ENCODE assay signal across 8 mouse cellular contexts in the genomic region with DNA sequence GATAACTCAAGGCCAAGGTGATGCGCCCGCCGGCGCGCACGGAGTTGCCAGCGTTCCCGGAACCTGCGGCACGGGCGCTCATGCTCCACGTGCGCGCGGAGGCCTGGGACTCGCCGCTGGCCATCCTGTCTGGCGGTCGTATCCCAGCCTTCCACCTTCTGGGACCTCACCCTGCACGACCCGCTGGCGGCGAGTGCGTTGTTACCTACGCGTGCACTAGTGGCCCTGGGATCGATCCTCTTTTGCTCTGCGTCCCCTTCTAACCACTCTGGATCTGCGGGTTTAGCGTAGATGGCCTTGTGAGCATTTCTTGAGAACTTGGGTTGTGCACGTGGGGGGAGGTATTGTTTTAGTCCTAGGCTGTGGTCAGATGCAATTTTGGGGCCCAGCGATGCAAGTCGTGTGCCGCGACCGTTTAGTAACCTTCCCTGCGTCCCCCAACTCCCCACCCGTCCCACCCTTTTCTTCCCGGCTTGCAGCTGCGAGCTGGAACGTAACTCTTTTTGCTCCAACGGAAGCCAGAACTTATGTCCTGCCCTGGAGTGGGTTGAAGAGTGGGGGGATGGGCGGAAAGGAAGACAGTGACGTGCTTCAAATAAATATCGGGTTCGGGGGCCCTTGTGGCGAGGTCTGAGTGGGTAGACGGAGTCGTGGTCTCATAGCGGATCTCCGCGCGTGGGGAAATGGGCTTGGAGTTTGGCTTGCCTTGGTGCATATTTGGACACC. TPM values are rescaled to one million over a fixed set of nuclear protein-coding genes. Genes with fewer than 3 reads are reported as not detected.
DNase-seq lines count a peak whose midpoint lies in the region; ATAC-seq and TF ChIP-seq lines count a peak whose summit lies in the region.

No protein-coding gene starts in this region.

- peak; percentile 25 for DNase-seq in lung, adult 2 months
- DNase-seq in lung, postnatal 25 days (ENCODE audit: low spot score): no peak
- DNase-seq in brain, embryonic 14.5 days (ENCODE audit: low read depth): peak; percentile 80
- peak; percentile 32 for DNase-seq in lung, postnatal 36 days
- DNase-seq in retina, postnatal 1 day: peak; percentile 66
- DNase-seq in Muller cell, postnatal 12 days (ENCODE audit: inconsistent ontology term): no peak

- peak overlapping the region; percentile 71 for H3K4me3 ChIP-seq in lung, adult 2 months (replicated peaks; ENCODE audit: extremely low read depth, low read depth, low read length)
- H3K4me3 ChIP-seq in forebrain, embryonic 16.5 days (replicated peaks; ENCODE audit: low read length): peak overlapping the region; percentile 81
- H3K4me3 ChIP-seq in intestine, embryonic 16.5 days (ENCODE audit: low read length): peak overlapping the region; percentile 90

- no peaks in the 10 kb centered on the region for H3K36me3 ChIP-seq in forebrain, embryonic 16.5 days (ENCODE audit: control insufficient read depth, insufficient read depth)
- H3K36me3 ChIP-seq in intestine, embryonic 16.5 days (ENCODE audit: control insufficient read depth, insufficient read depth, low read length): 0 out of 2 replicates have a peak, but pooled peaks cover 9% of the 10 kb centered on the region

- TF ChIP-seq CTCF in lung, adult 2 months (IDR thresholded peaks at IDR 0.05; ENCODE audit: insufficient read depth, low read length): no peak
- TF ChIP-seq CTCF in brain, embryonic 14.5 days (IDR thresholded peaks at IDR 0.05; ENCODE audit: borderline replicate concordance, extremely low read depth, insufficient read depth, insufficient read length): no peak

- H3K27me3 ChIP-seq in forebrain, embryonic 16.5 days (replicated peaks; ENCODE audit: control insufficient read depth, insufficient read depth, low read length): no peaks in the 10 kb centered on the region
- H3K27me3 ChIP-seq in intestine, embryonic 16.5 days (replicated peaks; ENCODE audit: control insufficient read depth, insufficient read depth, low read length): no peaks in the 10 kb centered on the region

- H3K4me1 ChIP-seq in lung, adult 2 months (ENCODE audit: control insufficient read depth, insufficient read depth, low read length): peaks cover 5% of the 10 kb centered on the region
- H3K4me1 ChIP-seq in forebrain, embryonic 16.5 days (replicated peaks; ENCODE audit: control insufficient read depth, insufficient read depth, low read length): peaks cover 40% of the 10 kb centered on the region
- peaks cover 29% of the 10 kb centered on the region for H3K4me1 ChIP-seq in intestine, embryonic 16.5 days (ENCODE audit: control insufficient read depth, insufficient read depth, low read length)

- TF ChIP-seq POLR2A in lung, adult 2 months (IDR thresholded peaks at IDR 0.05; ENCODE audit: borderline replicate concordance, extremely low read depth, low read depth, low read length): no peak
- TF ChIP-seq POLR2A in brain, embryonic 14.5 days (IDR thresholded peaks at IDR 0.05; ENCODE audit: borderline replicate concordance, extremely low read depth, insufficient read depth, insufficient read length, poor library complexity, severe bottlenecking): no peak

- no peaks in the 10 kb centered on the region for H3K9me3 ChIP-seq in forebrain, embryonic 16.5 days (ENCODE audit: control insufficient read depth, low read length)
- no peaks in the 10 kb centered on the region for H3K9me3 ChIP-seq in intestine, embryonic 16.5 days (ENCODE audit: control insufficient read depth, low read length)

- ATAC-seq in forebrain, embryonic 16.5 days: peak; percentile 47
- ATAC-seq in intestine, embryonic 16.5 days: peak; percentile 67

- 1% methylated on average over 53 of the region's 53 CpGs for WGBS in lung, adult 2 months
- WGBS in forebrain, embryonic 16.5 days: under 1% methylated on average over 53 of the region's 53 CpGs
- under 1% methylated on average over 53 of the region's 53 CpGs for WGBS in intestine, embryonic 16.5 days

- H3K4me2 ChIP-seq in forebrain, embryonic 16.5 days (ENCODE audit: low read length): peak overlapping the region; percentile 71
- peak overlapping the region; percentile 81 for H3K4me2 ChIP-seq in intestine, embryonic 16.5 days (ENCODE audit: low read depth, low read length)

- peak overlapping the region; percentile 80 for H3K27ac ChIP-seq in forebrain, embryonic 16.5 days (ENCODE audit: low read length)
- H3K27ac ChIP-seq in intestine, embryonic 16.5 days (ENCODE audit: low read length): peak overlapping the region; percentile 94

- H3K9ac ChIP-seq in forebrain, embryonic 16.5 days (replicated peaks; ENCODE audit: low read depth, low read length): peak overlapping the region; percentile 70
- peak overlapping the region; percentile 80 for H3K9ac ChIP-seq in intestine, embryonic 16.5 days (ENCODE audit: low read depth, low read length)

RNA-seq across cellular contexts. Expression of gene Cdca7, which starts 0.7 kb away (rescaled TPM):
- 6.1 and 8.1 TPM in 2 replicates for polyA plus RNA-seq in lung, adult 2 months (2012; rRNA removed)
- 48.7 and 107 TPM in 2 replicates for polyA plus RNA-seq in brain, embryonic 14.5 days (2012; rRNA removed)
- 98.8 and 109 TPM in 2 replicates for polyA plus RNA-seq in forebrain, embryonic 16.5 days (2015; fragmentation: Nextera tagmentation; extraction: Ambion mirVana)
- polyA plus RNA-seq in intestine, embryonic 16.5 days (2015; fragmentation: Nextera tagmentation; extraction: Ambion mirVana): 94.9 and 111 TPM in 2 replicates

Comparison
In these comparisons a context has a peak if more than half of its experiments do, and no peak if none do; other contexts are left out.
1. DNase-seq: peak in lung, adult 2 months (single experiment), brain, embryonic 14.5 days (single experiment), lung, postnatal 36 days (single experiment) and retina, postnatal 1 day (single experiment); none in lung, postnatal 25 days (single experiment) and Muller cell, postnatal 12 days (single experiment).
2. Peak in every context shown above with its lines, with median percentiles within 50 percentile points of each other: H3K4me3 ChIP-seq.